8 mouse cellular contexts compared by ENCODE assay signal in genomic region chr15:82856652-82857378, GRCm38 (mm10).
DNase-seq lines count a peak whose midpoint lies in the region; ATAC-seq and TF ChIP-seq lines count a peak whose summit lies in the region.

No protein-coding gene starts in this region.

- no peak for TF ChIP-seq CTCF in stomach, postnatal 0 days (IDR thresholded peaks at IDR 0.05; ENCODE audit: low read depth)

- H3K4me1 ChIP-seq in stomach, postnatal 0 days (replicated peaks; ENCODE audit: control insufficient read depth, insufficient read depth) = no peaks in the 10 kb centered on the region

- no peak overlapping the region for H3K9ac ChIP-seq in stomach, postnatal 0 days (ENCODE audit: low read length)

- WGBS in stomach, postnatal 0 days = 74% methylated on average over 11 of the region's 11 CpGs

- no peak overlapping the region for H3K4me2 ChIP-seq in stomach, postnatal 0 days (replicated peaks; ENCODE audit: low read depth)

- peak; percentile 89 for ATAC-seq in frontal cortex, adult (ENCODE audit: low TSS enrichment)
- ATAC-seq in megakaryocyte progenitor cell, adult 5-6 weeks (replicated peaks; ENCODE audit: poor library complexity) = peak; percentile 39
- ATAC-seq in stomach, postnatal 0 days (ENCODE audit: low FRiP score, low TSS enrichment) = no peak
- ATAC-seq in granulocyte monocyte progenitor cell, adult 5-6 weeks (replicated peaks; ENCODE audit: poor library complexity, severe bottlenecking) = no peak

- H3K9me3 ChIP-seq in stomach, postnatal 0 days (ENCODE audit: control insufficient read depth, low read length) = no peaks in the 10 kb centered on the region

- no peaks in the 10 kb centered on the region for H3K27me3 ChIP-seq in stomach, postnatal 0 days (ENCODE audit: control insufficient read depth, insufficient read depth, low read length)

- H3K4me3 ChIP-seq in stomach, postnatal 0 days (ENCODE audit: low read depth, low read length) = no peak overlapping the region

- no peak for DNase-seq in frontal cortex, postnatal 10 days (ENCODE audit: low spot score in 2 of 2)
- DNase-seq in adrenal gland, postnatal 14 days = peak; percentile 75
- peak; percentile 44 for DNase-seq in heart, adult 8-10 months (ENCODE audit: low spot score)
- DNase-seq in stomach, postnatal 0 days (ENCODE audit: low spot score) = no peak
- no peak for DNase-seq in thymus, postnatal 36 days

- H3K36me3 ChIP-seq in stomach, postnatal 0 days (ENCODE audit: control insufficient read depth, insufficient read depth, low read length) = peaks cover 7% of the 10 kb centered on the region

- H3K27ac ChIP-seq in stomach, postnatal 0 days (replicated peaks) = no peak overlapping the region

- no peak for TF ChIP-seq EP300 in stomach, postnatal 0 days (optimal IDR thresholded peaks at IDR 0.05)

Comparison
In these comparisons a context has a peak if more than half of its experiments do, and no peak if none do; other contexts are left out.
1. ATAC-seq: peak in frontal cortex, adult (single experiment) and megakaryocyte progenitor cell, adult 5-6 weeks (single experiment); none in stomach, postnatal 0 days (single experiment) and granulocyte monocyte progenitor cell, adult 5-6 weeks (single experiment).
2. DNase-seq: peak in adrenal gland, postnatal 14 days (single experiment) and heart, adult 8-10 months (single experiment); none in frontal cortex, postnatal 10 days (0 of 2), stomach, postnatal 0 days (single experiment) and thymus, postnatal 36 days (0 of 2).